Mouse (Mus musculus) C2C12 (cell line): ENCODE measurements around the gene Fuca1. TPM values are rescaled to one million over a fixed set of nuclear protein-coding genes. Genes with fewer than 3 reads are reported as not detected.

Source experiments
- H3K27me3 ChIP-seq: one replicate; pipeline ENCODE4 v1.6.1; 2011; ENCODE audit not compliant: control insufficient read depth, insufficient read depth, insufficient read length
- H3K36me3 ChIP-seq: one replicate; pipeline ENCODE4 v1.6.1; 2011; ENCODE audit not compliant: control insufficient read depth, insufficient read depth
- H3K4me3 ChIP-seq: one replicate; pipeline ENCODE4 v1.5.1; 2011; ENCODE audit warnings: mild to moderate bottlenecking, control low read depth; ENCODE audit not compliant: poor library complexity, insufficient read depth, severe bottlenecking
- H3K79me2 ChIP-seq: one replicate; pipeline ENCODE4 v1.6.1; 2011; ENCODE audit not compliant: control insufficient read depth, insufficient read depth
- H3K79me3 ChIP-seq: one replicate; pipeline ENCODE4 v1.6.1; 2011; ENCODE audit warnings: low read depth, control low read depth
- H3ac ChIP-seq: one replicate; pipeline ENCODE3; 2011; ENCODE audit warnings: low read depth; ENCODE audit not compliant: control insufficient read depth, insufficient read length
- CEBPB ChIP-seq: IDR thresholded peaks from one replicate; pipeline ENCODE4 v1.6.1; 2011; ENCODE audit warnings: low read depth, mild to moderate bottlenecking, control low read depth, moderate library complexity
- CTCF ChIP-seq: IDR thresholded peaks from one replicate; pipeline ENCODE4 v1.5.1; 2011; ENCODE audit not compliant: control insufficient read depth, insufficient read depth, insufficient read length
- FOSL1 ChIP-seq: IDR thresholded peaks from one replicate; pipeline ENCODE4 v1.8.0; 2011; ENCODE audit warnings: mild to moderate bottlenecking, low read length; ENCODE audit not compliant: poor library complexity, insufficient read depth, severe bottlenecking
- MAX ChIP-seq: IDR thresholded peaks from one replicate; pipeline ENCODE4 v1.6.1; 2011; ENCODE audit warnings: mild to moderate bottlenecking, control low read depth
- MYOD1 ChIP-seq: IDR thresholded peaks from one replicate; pipeline ENCODE4 v1.6.1; 2011; ENCODE audit warnings: low read depth; ENCODE audit not compliant: control insufficient read depth, insufficient read length
- MYOG ChIP-seq: IDR thresholded peaks from one replicate; pipeline ENCODE4 v1.6.1; 2011; ENCODE audit not compliant: control insufficient read depth, insufficient read length; ENCODE audit errors: extremely low read depth
- USF1 ChIP-seq: IDR thresholded peaks from one replicate; pipeline ENCODE4 v1.6.1; 2011; ENCODE audit warnings: low read depth, mild to moderate bottlenecking, control low read depth, moderate library complexity
- polyA plus RNA-seq: library from polyadenylated mRNA; unstranded; fragments of >200 nt; fragmentation: generic; extraction: Trizol; gene quantifications from one replicate; pipeline ENCODE4 v1.2.1, GENCODE M21; 2012; ENCODE audit warnings: missing spikeins

Fuca1 gene
- polyA plus RNA-seq, 1 experiment, result 26.8 TPM

DNA sequence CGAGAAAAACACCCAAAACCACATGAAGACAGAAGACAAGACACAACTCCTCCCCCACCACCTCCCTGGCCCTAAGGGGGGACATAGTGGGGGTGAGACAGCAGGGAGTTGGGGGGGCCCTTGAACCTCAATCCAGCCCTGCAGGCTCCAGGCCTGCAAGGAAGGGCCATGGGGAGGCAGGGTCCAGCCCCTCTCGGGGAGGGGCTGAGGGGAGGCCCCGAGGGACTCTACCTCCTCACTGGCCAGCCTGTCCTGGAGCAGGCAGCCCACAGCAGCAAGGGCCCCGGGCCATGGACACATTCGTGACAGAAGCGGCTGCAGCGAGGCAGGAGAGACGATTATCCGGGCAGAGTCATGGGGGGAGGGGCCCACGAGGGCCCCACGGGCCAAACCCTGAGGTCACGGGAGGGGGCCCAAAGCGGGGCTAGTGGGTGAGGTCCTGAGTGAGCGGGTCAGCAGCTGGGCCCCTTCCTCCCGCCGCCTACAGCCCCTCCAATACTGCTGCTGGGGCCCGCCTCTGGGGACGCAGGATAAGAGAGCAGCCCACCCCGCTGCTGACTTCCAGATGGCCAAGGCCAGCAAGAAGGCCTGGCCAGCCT, 47.8 kb downstream of the Fuca1 start:
- Histone ChIP-seq H3K79me2 (peaks cover 23% of the 10 kb centered on the region), H3ac (no peak overlapping the region), H3K27me3 (no peaks in the 10 kb centered on the region), H3K79me3 (peaks cover 11% of the 10 kb centered on the region), H3K36me3 (peaks cover 43% of the 10 kb centered on the region), H3K4me3 (no peak overlapping the region)
- TF ChIP-seq MYOG (no peak), MYOD1 (no peak), CTCF (no peak), MAX (no peak), FOSL1 (no peak), USF1 (no peak), CEBPB (no peak)

DNA sequence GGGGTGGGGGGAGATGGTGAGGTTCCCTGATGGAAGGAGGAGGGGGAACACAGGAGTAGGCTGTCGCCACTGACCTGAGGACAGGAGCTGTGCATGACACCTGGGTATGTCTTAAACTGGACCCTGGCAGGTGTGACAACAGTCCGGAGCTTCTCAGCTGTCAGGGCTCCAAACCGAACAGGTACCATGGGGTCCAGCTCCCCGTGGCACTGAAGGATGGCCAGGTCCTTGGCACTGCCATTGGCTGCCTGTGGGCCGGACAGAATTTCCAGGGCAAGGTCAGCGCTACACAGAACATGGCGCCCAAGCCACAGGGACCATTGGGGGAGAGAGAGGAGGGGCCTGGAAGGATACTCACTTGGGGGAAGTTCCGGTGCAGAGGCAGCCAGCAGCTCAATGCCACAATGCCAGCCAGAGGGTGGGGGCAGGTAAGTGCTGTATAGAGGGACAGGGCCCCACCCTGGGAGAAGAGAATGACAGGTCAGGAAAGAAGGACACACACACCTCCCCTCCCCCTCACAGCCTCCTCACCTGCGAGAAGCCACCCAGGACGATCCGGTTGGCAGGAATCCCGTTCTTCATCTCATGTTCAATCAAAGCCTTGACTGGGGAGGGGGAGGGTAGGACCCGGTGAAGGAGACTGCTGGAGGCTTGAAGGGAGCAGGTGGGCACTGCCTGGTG, 48.7 kb downstream of the Fuca1 start:
- Histone ChIP-seq H3K36me3 (peaks cover 50% of the 10 kb centered on the region), H3K4me3 (no peak overlapping the region), H3K79me2 (peaks cover 23% of the 10 kb centered on the region), H3K27me3 (no peaks in the 10 kb centered on the region), H3ac (no peak overlapping the region), H3K79me3 (peaks cover 11% of the 10 kb centered on the region)
- TF ChIP-seq CEBPB, result no peak
- no peak for TF ChIP-seq MYOD1
- TF ChIP-seq MAX, result no peak
- TF ChIP-seq CTCF, result no peak
- no peak for TF ChIP-seq MYOG
- TF ChIP-seq USF1, result no peak
- no peak for TF ChIP-seq FOSL1

DNA sequence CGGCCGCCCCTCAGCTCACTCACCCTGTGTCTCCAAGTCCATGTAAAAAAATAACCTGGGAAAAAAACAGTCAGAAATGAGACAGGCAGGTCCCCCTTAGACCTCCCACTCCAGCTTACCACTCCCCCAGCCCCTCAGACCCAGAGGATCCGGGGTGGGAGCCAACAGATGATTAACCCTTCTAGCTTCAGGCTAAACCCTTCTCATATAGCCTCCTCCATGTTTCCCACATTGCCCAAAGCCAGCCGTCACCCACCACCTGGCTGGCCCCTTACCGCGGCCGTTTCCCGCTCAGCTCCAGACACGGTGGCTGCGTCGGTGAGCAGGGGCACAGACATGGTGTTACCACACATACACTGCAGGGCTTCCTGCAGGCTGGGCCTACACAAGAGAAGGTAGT, 50.0 kb downstream of the Fuca1 start:
- Histone ChIP-seq H3K79me3 (peaks cover 11% of the 10 kb centered on the region), H3K79me2 (peaks cover 23% of the 10 kb centered on the region), H3K27me3 (no peaks in the 10 kb centered on the region), H3K36me3 (peaks cover 64% of the 10 kb centered on the region), H3ac (no peak overlapping the region), H3K4me3 (no peak overlapping the region)
- no peak for TF ChIP-seq MAX
- TF ChIP-seq MYOD1, result no peak
- TF ChIP-seq USF1, result no peak
- no peak for TF ChIP-seq FOSL1
- TF ChIP-seq MYOG, result no peak
- no peak for TF ChIP-seq CTCF
- TF ChIP-seq CEBPB, result no peak

DNA sequence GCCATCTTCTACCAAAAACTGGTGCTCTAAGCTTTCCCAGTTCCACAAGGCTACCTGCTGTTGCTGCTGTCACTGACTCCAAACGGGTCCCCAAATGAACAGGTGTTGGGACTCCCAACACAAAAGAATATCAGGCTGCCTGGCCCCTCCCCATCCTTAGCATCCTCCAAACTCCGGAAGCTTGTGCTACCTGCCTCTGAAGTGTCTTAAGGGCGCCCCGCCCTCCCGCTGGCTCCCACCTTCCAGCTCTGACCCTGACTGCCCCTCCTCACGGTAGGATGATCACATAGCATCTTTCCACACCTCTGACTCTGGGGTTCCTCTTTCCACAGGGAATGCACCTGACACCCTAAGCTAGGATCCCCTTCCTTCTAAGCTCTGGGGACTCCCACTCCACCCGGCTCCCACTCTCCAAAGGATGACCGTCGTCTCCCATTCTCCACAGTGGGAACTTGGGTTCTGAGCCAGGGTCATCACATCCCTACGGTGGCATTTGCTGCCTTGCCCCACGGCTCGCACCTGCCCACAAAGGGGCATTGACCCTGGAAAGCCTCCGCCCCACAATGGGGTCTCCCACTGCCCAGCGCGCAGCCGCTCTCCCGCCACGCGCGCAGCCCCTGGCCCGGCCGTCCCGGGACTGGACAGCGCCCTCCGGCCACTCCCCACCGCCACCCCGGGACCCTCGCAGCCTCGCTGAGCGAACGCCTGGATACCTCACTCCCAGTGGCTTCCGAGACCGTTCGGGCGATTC, 51.4 kb downstream of the Fuca1 start:
- Histone ChIP-seq H3K79me3 (peaks cover 11% of the 10 kb centered on the region), H3K36me3 (peaks cover 66% of the 10 kb centered on the region), H3K27me3 (no peaks in the 10 kb centered on the region), H3K4me3 (peak overlapping the region; percentile 80), H3K79me2 (peaks cover 23% of the 10 kb centered on the region), H3ac (peak overlapping the region; percentile 96)
- TF ChIP-seq CTCF (no peak), USF1 (no peak), MYOG (no peak), MAX (no peak), MYOD1 (no peak), FOSL1 (no peak), CEBPB (no peak)

DNA sequence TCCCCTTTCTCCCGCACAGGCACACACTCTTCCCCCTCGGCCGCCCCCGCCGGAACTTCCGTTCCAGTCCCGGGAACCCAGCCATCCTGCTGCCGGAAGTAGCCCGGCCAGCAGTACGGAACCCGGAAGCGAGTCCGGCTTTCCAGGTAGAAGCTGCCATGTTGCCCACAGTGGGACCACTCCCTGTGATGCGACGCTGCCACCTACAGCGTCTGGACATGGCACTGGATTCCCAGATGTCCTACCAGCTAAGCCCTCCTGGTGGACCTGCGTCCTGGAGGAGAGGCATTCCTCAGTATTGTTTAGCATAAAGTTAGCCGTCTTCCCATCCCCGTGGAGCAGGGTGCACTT, 52.0 kb downstream of the Fuca1 start, which contains the start of gene Lypla2:
Gene Lypla2 (minus strand): TSS at position 71 of the 351 bp plus-strand sequence.
- no peaks in the 10 kb centered on the region for H3K27me3 ChIP-seq
- peak within 1 kb of the TSS; percentile 96 for H3ac ChIP-seq
- peaks cover 66% of the 10 kb centered on the region for H3K36me3 ChIP-seq

More for the DNA sequence above, 52.0 kb downstream of the Fuca1 start, which contains the start of gene Lypla2:
- Histone ChIP-seq H3K4me3 (peak within 1 kb of the TSS; percentile 80), H3K79me3 (peaks cover 11% of the 10 kb centered on the region), H3K79me2 (peaks cover 23% of the 10 kb centered on the region)
- no peak for TF ChIP-seq FOSL1
- TF ChIP-seq MAX, result peak; percentile 27
- no peak for TF ChIP-seq MYOD1
- TF ChIP-seq CEBPB, result no peak
- no peak for TF ChIP-seq CTCF
- no peak for TF ChIP-seq USF1
- TF ChIP-seq MYOG, result no peak
